Mouse (Mus musculus): ENCODE data around the gene Itpr1. TPM values are rescaled to one million over a fixed set of nuclear protein-coding genes. Genes with fewer than 3 reads are reported as not detected.

Gene Itpr1
- total RNA-seq, 2 experiments from 2014 or later, result 40.4 to 76.6 TPM

- no peak for ATAC-seq (replicated peaks; ENCODE audit: poor library complexity)
These were observed 104.1 kb downstream of the Itpr1 start for GRCm38 (mm10) chr6:108316951-108317350.

GRCm38 (mm10) chr6:108321653-108322052 lies 108.8 kb downstream of the Itpr1 start:
- no peak for ATAC-seq (replicated peaks; ENCODE audit: poor library complexity)

- no peak for ATAC-seq (replicated peaks; ENCODE audit: poor library complexity)
These were observed 111.6 kb downstream of the Itpr1 start for GRCm38 (mm10) chr6:108324464-108325025.

GRCm38 (mm10) chr6:108325400-108325799 lies 112.5 kb downstream of the Itpr1 start:
- ATAC-seq (replicated peaks; ENCODE audit: poor library complexity), result no peak

GRCm38 (mm10) chr6:108325948-108326411 lies 113.1 kb downstream of the Itpr1 start:
- peak; percentile 15; the same call in 1 of the 2 replicates for ATAC-seq (replicated peaks; ENCODE audit: poor library complexity)

- no peak for ATAC-seq (replicated peaks; ENCODE audit: poor library complexity)
These were observed 113.9 kb downstream of the Itpr1 start for GRCm38 (mm10) chr6:108326751-108327161.

- peak; percentile 66 for ATAC-seq (replicated peaks; ENCODE audit: poor library complexity)
These were observed 114.7 kb downstream of the Itpr1 start for GRCm38 (mm10) chr6:108327561-108327960.

- no peak for ATAC-seq (replicated peaks; ENCODE audit: poor library complexity)
These were observed 115.4 kb downstream of the Itpr1 start for GRCm38 (mm10) chr6:108328296-108328695.

- ATAC-seq (replicated peaks; ENCODE audit: poor library complexity), result no peak
These were observed 117.6 kb downstream of the Itpr1 start for GRCm38 (mm10) chr6:108330461-108330860.

- ATAC-seq (replicated peaks; ENCODE audit: poor library complexity), result peak; percentile 24; the same call in 1 of the 2 replicates
These were observed 118.4 kb downstream of the Itpr1 start for GRCm38 (mm10) chr6:108331268-108331667.

GRCm38 (mm10) chr6:108334059-108334458 lies 121.2 kb downstream of the Itpr1 start:
- ATAC-seq (replicated peaks; ENCODE audit: poor library complexity), result no peak

- no peak for ATAC-seq (replicated peaks; ENCODE audit: poor library complexity)
These were observed 122.4 kb downstream of the Itpr1 start for GRCm38 (mm10) chr6:108335202-108335823.

GRCm38 (mm10) chr6:108336506-108336905 lies 123.6 kb downstream of the Itpr1 start:
- no peak for ATAC-seq (replicated peaks; ENCODE audit: poor library complexity)

- ATAC-seq (replicated peaks; ENCODE audit: poor library complexity), result no peak
These were observed 124.4 kb downstream of the Itpr1 start for GRCm38 (mm10) chr6:108337289-108337688.

- no peak for ATAC-seq (replicated peaks; ENCODE audit: poor library complexity)
These were observed 125.5 kb downstream of the Itpr1 start for GRCm38 (mm10) chr6:108338362-108338761.

GRCm38 (mm10) chr6:108342989-108343388 lies 130.1 kb downstream of the Itpr1 start:
- no peak for ATAC-seq (replicated peaks; ENCODE audit: poor library complexity)

GRCm38 (mm10) chr6:108343781-108344310 lies 130.9 kb downstream of the Itpr1 start:
- ATAC-seq (replicated peaks; ENCODE audit: poor library complexity), result no peak

- ATAC-seq (replicated peaks; ENCODE audit: poor library complexity), result no peak
These were observed 137.9 kb downstream of the Itpr1 start for GRCm38 (mm10) chr6:108350801-108351200.

- ATAC-seq (replicated peaks; ENCODE audit: poor library complexity), result no peak
These were observed 139.1 kb downstream of the Itpr1 start for GRCm38 (mm10) chr6:108351998-108352397.

- ATAC-seq (replicated peaks; ENCODE audit: poor library complexity), result peak; percentile 43
These were observed 154.5 kb downstream of the Itpr1 start for GRCm38 (mm10) chr6:108367412-108367811.

GRCm38 (mm10) chr6:108369031-108369430 lies 156.1 kb downstream of the Itpr1 start:
- ATAC-seq (replicated peaks; ENCODE audit: poor library complexity), result no peak

- peak; percentile 78 for ATAC-seq (replicated peaks; ENCODE audit: poor library complexity)
These were observed 158.5 kb downstream of the Itpr1 start for GRCm38 (mm10) chr6:108371347-108371893.
